Comparison of ENCODE assay signal across 8 mouse cellular contexts in the genomic region with DNA sequence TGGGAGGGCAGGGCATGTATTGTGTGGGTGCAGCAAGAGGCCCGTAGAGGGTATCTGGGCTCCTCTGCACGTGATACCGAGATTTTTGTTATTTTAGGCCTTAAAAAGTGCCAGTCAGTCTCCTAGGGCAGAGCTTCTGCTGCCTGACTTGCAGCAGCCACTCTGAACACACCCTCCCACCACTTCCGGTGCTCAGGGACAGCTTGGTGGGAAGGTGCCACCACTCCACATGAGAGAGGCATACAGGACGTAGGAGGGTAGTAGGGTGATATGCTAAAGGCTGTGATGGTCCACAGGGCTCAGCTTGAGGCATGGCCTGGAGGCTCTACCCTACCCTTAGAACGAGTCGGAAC. TPM values are rescaled to one million over a fixed set of nuclear protein-coding genes. Genes with fewer than 3 reads are reported as not detected.
DNase-seq lines count a peak whose midpoint lies in the region; ATAC-seq lines count a peak whose summit lies in the region.

No protein-coding gene starts in this region.

- H3K27ac ChIP-seq in heart, embryonic 15.5 days: 0 out of 2 replicates have a peak overlapping the region, but pooled peaks have one; percentile 37
- H3K27ac ChIP-seq in midbrain, embryonic 15.5 days: peak overlapping the region; percentile 88

- H3K4me1 ChIP-seq in heart, embryonic 15.5 days (replicated peaks): peaks cover 28% of the 10 kb centered on the region
- peaks cover 33% of the 10 kb centered on the region for H3K4me1 ChIP-seq in midbrain, embryonic 15.5 days

- peak; percentile 87 for ATAC-seq in activated CD4-positive, CD25-positive, alpha-beta regulatory T cell, adult 4 months
- ATAC-seq in heart, embryonic 15.5 days (replicated peaks; ENCODE audit: insufficient number of reproducible peaks, insufficient read depth, low FRiP score, low read depth): no peak
- peak; percentile 53 for ATAC-seq in midbrain, embryonic 15.5 days (replicated peaks)

- intact Hi-C loops in heart, postnatal 14 days (cut with DNase I): no loop called here
- intact Hi-C loops in gastrocnemius, postnatal 36 days (cut with DNase I): no loop called here

- 28% methylated on average over 7 of the region's 7 CpGs for WGBS in heart, embryonic 15.5 days
- WGBS in midbrain, embryonic 15.5 days: 23% methylated on average over 7 of the region's 7 CpGs

- no peaks in the 10 kb centered on the region for H3K9me3 ChIP-seq in heart, embryonic 15.5 days (replicated peaks)
- no peaks in the 10 kb centered on the region for H3K9me3 ChIP-seq in midbrain, embryonic 15.5 days

- peak overlapping the region; percentile 68 for H3K4me3 ChIP-seq in heart, embryonic 15.5 days
- peak overlapping the region; percentile 84 for H3K4me3 ChIP-seq in midbrain, embryonic 15.5 days

- H3K27me3 ChIP-seq in heart, embryonic 15.5 days: no peaks in the 10 kb centered on the region
- no peaks in the 10 kb centered on the region for H3K27me3 ChIP-seq in midbrain, embryonic 15.5 days (replicated peaks)

- no peaks in the 10 kb centered on the region for H3K36me3 ChIP-seq in heart, embryonic 15.5 days
- H3K36me3 ChIP-seq in midbrain, embryonic 15.5 days (replicated peaks): no peaks in the 10 kb centered on the region

- peak overlapping the region; percentile 66 for H3K9ac ChIP-seq in heart, embryonic 15.5 days
- peak overlapping the region; percentile 71 for H3K9ac ChIP-seq in midbrain, embryonic 15.5 days

- peak overlapping the region; percentile 94 for H3K4me2 ChIP-seq in heart, embryonic 15.5 days
- peak overlapping the region; percentile 65 for H3K4me2 ChIP-seq in midbrain, embryonic 15.5 days

- peak; percentile 14 to 17 for DNase-seq in heart, adult 18-20 months
- DNase-seq in heart, postnatal 14 days: no peak
- DNase-seq in liver: peak; percentile 19
- DNase-seq in thymus, postnatal 10 days (ENCODE audit: low spot score in 2 of 2): peak; percentile 69
- DNase-seq in gastrocnemius, postnatal 36 days: no peak

RNA-seq across cellular contexts. Expression of gene Fam168b, which starts 40.6 kb away (rescaled TPM):
- 10 to 100 TPM; 47.9 to 49.6 TPM for total RNA-seq in heart, adult 18-20 months (2021)
- 10 to 100 TPM; 53.8 to 58.1 TPM for total RNA-seq in heart, postnatal 14 days (2021)
- 10 to 100 TPM; 18.6 to 20.8 TPM for polyA plus RNA-seq in activated CD4-positive, CD25-positive, alpha-beta regulatory T cell, adult 4 months (2017; shearing (Covaris generic))
- polyA plus RNA-seq in heart, embryonic 15.5 days (2015; fragmentation: Nextera tagmentation; extraction: Ambion mirVana): 32.9 and 50.4 TPM in 2 replicates
- polyA plus RNA-seq in midbrain, embryonic 15.5 days (2015; fragmentation: Nextera tagmentation; extraction: Ambion mirVana): 161 and 164 TPM in 2 replicates
- total RNA-seq in gastrocnemius, postnatal 36 days (2021): 10 to 100 TPM; 20.5 to 30.7 TPM

RNA-seq across cellular contexts. Expression of gene Plekhb2, which starts 47.5 kb away (rescaled TPM):
- 100 to 1,000 TPM; 127 to 145 TPM for total RNA-seq in heart, adult 18-20 months (2021)
- 10 to 100 TPM; 69.3 to 86.7 TPM for total RNA-seq in heart, postnatal 14 days (2021)
- polyA plus RNA-seq in activated CD4-positive, CD25-positive, alpha-beta regulatory T cell, adult 4 months (2017; shearing (Covaris generic)): 100 to 1,000 TPM; 120 to 128 TPM
- 60.0 and 60.8 TPM in 2 replicates for polyA plus RNA-seq in heart, embryonic 15.5 days (2015; fragmentation: Nextera tagmentation; extraction: Ambion mirVana)
- 69.1 and 72.6 TPM in 2 replicates for polyA plus RNA-seq in midbrain, embryonic 15.5 days (2015; fragmentation: Nextera tagmentation; extraction: Ambion mirVana)
- total RNA-seq in gastrocnemius, postnatal 36 days (2021): 10 to 100 TPM; 44.6 to 53.4 TPM

Comparison
In these comparisons a context has a peak if more than half of its experiments do, and no peak if none do; other contexts are left out.
1. DNase-seq: peak in heart, adult 18-20 months (2 of 2), liver (single experiment) and thymus, postnatal 10 days (2 of 2); none in heart, postnatal 14 days (0 of 2) and gastrocnemius, postnatal 36 days (0 of 2).